Mouse (Mus musculus) cortical plate, adult 2 months (tissue): ENCODE data around the gene Sdhb. TPM values are rescaled to one million over a fixed set of nuclear protein-coding genes. Genes with fewer than 3 reads are reported as not detected.

Experiments
- H3K27ac ChIP-seq: fragments of 200-500 bp; 2 replicates; pipeline ENCODE4 v1.5.1; 2012; ENCODE audit warnings: low read length, control low read depth, inconsistent platforms; ENCODE audit not compliant: insufficient read depth
- H3K4me1 ChIP-seq: fragments of 200-500 bp; 2 replicates; pipeline ENCODE4 v1.6.1; 2011; ENCODE audit warnings: low read length; ENCODE audit not compliant: control insufficient read depth, insufficient read depth
- H3K4me3 ChIP-seq: fragments of 200-500 bp; 2 replicates; pipeline ENCODE4 v1.5.1; 2011; ENCODE audit warnings: mild to moderate bottlenecking, low read length, control low read depth; ENCODE audit not compliant: insufficient read depth
- CTCF ChIP-seq: fragments of 200-500 bp; IDR thresholded peaks from 2 replicates; pipeline ENCODE4 v1.5.1; 2011; ENCODE audit warnings: mild to moderate bottlenecking, control low read depth, low read length; ENCODE audit not compliant: insufficient read depth; ENCODE audit errors: extremely low read depth
- POLR2A ChIP-seq: fragments of 200-500 bp; IDR thresholded peaks from 2 replicates; pipeline ENCODE4 v1.6.1; 2011; ENCODE audit warnings: mild to moderate bottlenecking, low read length, control low read depth; ENCODE audit not compliant: insufficient read depth; ENCODE audit errors: extremely low read depth
- polyA plus RNA-seq: library from polyadenylated mRNA; depleted of rRNA; stranded (reverse); fragments of >200 nt; gene quantifications from 2 replicates; pipeline ENCODE4 v1.2.3, GENCODE M21; 2012

Sdhb gene
- polyA plus RNA-seq, 1 experiment = 276 TPM

- TF ChIP-seq CTCF = no peak
- no peak for TF ChIP-seq POLR2A
- no peak within 1 kb of the TSS for H3K27ac ChIP-seq
- peak within 1 kb of the TSS; percentile 59 for H3K4me3 ChIP-seq
- H3K4me1 ChIP-seq = peaks cover 8% of the 10 kb centered on the region; the same call in 1 of the 2 replicates
These were observed 49.1 kb downstream of the Sdhb start, which contains the start of gene Mfap2 for GRCm38 (mm10) chr4:141010118-141010517. Gene Mfap2, plus strand, starts transcription at chr4:141010418.

- Histone ChIP-seq H3K27ac (no peak overlapping the region), H3K4me1 (peaks cover 8% of the 10 kb centered on the region; the same call in 1 of the 2 replicates), H3K4me3 (peak overlapping the region; percentile 59)
- TF ChIP-seq CTCF (no peak), POLR2A (no peak)
These were observed 49.5 kb downstream of the Sdhb start for GRCm38 (mm10) chr4:141010526-141010925.

- no peak for TF ChIP-seq CTCF
- TF ChIP-seq POLR2A = no peak
These were observed 50.0 kb downstream of the Sdhb start for GRCm38 (mm10) chr4:141010941-141011429.

GRCm38 (mm10) chr4:141011556-141012328, 50.7 kb downstream of the Sdhb start:
- TF ChIP-seq POLR2A (no peak), CTCF (no peak)
- peaks cover 9% of the 10 kb centered on the region; the same call in 1 of the 2 replicates for H3K4me1 ChIP-seq
- peak overlapping the region; percentile 59; the same call in 1 of the 2 replicates for H3K4me3 ChIP-seq
- H3K27ac ChIP-seq = 0 out of 2 replicates have a peak overlapping the region, but pooled peaks have one; percentile 40

More at GRCm38 (mm10) chr4:141010941-141011429, 50.0 kb downstream of the Sdhb start:
- Histone ChIP-seq H3K27ac (no peak overlapping the region), H3K4me1 (peaks cover 8% of the 10 kb centered on the region; the same call in 1 of the 2 replicates), H3K4me3 (peak overlapping the region; percentile 59)

- TF ChIP-seq CTCF (no peak), POLR2A (no peak)
- Histone ChIP-seq H3K27ac (0 out of 2 replicates have a peak overlapping the region, but pooled peaks have one; percentile 18), H3K4me3 (no peak overlapping the region), H3K4me1 (peaks cover 9% of the 10 kb centered on the region; the same call in 1 of the 2 replicates)
These were observed 51.6 kb downstream of the Sdhb start for GRCm38 (mm10) chr4:141012558-141012957.

- H3K4me3 ChIP-seq = no peak overlapping the region
- H3K4me1 ChIP-seq = peaks cover 9% of the 10 kb centered on the region; the same call in 1 of the 2 replicates
- TF ChIP-seq CTCF (no peak), POLR2A (no peak)
- no peak overlapping the region for H3K27ac ChIP-seq
These were observed 53.1 kb downstream of the Sdhb start for GRCm38 (mm10) chr4:141014114-141014513.

GRCm38 (mm10) chr4:141014856-141015255, 53.9 kb downstream of the Sdhb start:
- no peak overlapping the region for H3K4me3 ChIP-seq
- H3K27ac ChIP-seq = no peak overlapping the region
- H3K4me1 ChIP-seq = peaks cover 9% of the 10 kb centered on the region; the same call in 1 of the 2 replicates
- TF ChIP-seq POLR2A = no peak
- TF ChIP-seq CTCF = no peak

GRCm38 (mm10) chr4:141015356-141015755, 54.4 kb downstream of the Sdhb start:
- Histone ChIP-seq H3K4me3 (no peak overlapping the region), H3K27ac (no peak overlapping the region), H3K4me1 (peaks cover 7% of the 10 kb centered on the region; the same call in 1 of the 2 replicates)
- TF ChIP-seq CTCF (no peak), POLR2A (no peak)

GRCm38 (mm10) chr4:141016311-141016710, 55.3 kb downstream of the Sdhb start:
- TF ChIP-seq POLR2A = no peak
- no peak for TF ChIP-seq CTCF
- H3K4me1 ChIP-seq = peaks cover 7% of the 10 kb centered on the region; the same call in 1 of the 2 replicates
- peak overlapping the region; percentile 49 for H3K27ac ChIP-seq

More at GRCm38 (mm10) chr4:141016311-141016710, 55.3 kb downstream of the Sdhb start:
- H3K4me3 ChIP-seq = no peak overlapping the region
